Mouse (Mus musculus) adrenal gland, adult 18-20 months (tissue): Measurements from ENCODE around the gene Dlgap1. TPM values are rescaled to one million over a fixed set of nuclear protein-coding genes. Genes with fewer than 3 reads are reported as not detected.
A peak's percentile ranks its signal among the peaks of the same experiment; 100 is the strongest.

Experiments
- DNase-seq, 2 experiments: peaks; one replicate each; pipeline ENCODE4 v3.0.0; 2021 to 2022; ENCODE audit warnings: low spot score in 2 of 2
- total RNA-seq, 2 experiments: library from RNA; stranded (reverse); gene quantifications; 1 replicate in 1 of 2; 2 replicates in 1 of 2; pipeline ENCODE4 v1.2.3; 2021

Gene Dlgap1
- total RNA-seq, 2 experiments from 2014 or later = 21.6 to 40.4 TPM

DNA sequence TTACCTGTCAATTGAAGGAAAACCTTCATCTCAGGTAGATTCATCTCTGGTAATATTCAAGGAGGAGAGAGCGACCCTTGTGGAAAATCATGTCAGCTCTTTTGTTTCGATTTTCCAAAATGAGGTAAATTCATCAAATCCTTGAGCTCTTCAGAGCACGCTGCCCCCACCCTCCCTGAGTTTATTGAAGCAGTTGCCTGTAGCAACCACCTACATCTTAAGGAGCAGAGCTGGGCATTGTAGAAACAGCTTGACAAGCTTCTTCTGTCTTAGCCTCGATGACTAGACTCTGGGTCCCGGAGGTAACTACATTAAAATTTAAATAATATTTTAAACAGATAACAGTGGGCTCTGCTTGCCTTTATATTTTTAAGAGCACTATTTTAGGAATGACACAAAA is 636.8 kb downstream of the Dlgap1 start:
- no peak for DNase-seq

DNA sequence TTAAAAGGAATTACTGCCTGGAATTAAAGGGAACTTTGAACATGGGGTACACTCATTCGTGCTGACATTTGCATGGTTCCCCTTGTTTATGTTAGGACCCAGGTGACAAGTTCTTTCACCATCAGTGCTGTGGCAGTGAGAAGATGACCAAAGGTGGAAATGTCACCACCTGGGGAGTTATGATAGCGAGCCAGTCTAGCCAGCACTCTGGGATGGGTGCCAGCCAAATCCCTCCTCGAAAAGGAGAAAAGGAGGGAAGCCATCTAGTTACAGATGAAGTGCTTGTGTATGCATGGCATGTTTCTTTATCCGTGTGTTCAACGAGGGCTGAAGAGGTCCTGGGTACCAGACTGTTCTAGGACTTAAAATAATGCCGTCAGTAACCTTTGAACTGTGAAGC is 643.3 kb downstream of the Dlgap1 start:
- no peak for DNase-seq

DNA sequence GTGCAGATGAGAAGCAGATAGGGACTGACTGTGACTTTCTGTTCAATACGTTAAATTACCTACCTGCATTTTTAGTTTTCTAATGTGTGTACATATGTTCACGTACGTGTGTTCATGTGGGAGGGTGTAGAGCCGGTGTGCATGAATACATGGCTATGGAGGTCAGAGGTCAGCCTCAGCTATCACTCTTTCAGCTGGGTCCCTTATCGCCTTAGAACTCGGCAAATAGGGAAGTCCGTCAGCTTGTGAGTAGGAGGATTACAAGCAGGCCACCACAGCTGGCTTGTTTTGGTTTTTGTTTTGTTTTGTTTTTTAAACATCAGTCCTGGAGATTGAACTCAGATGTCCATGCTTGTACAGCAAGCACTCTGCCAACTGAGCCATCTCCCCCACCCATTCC is 645.0 kb downstream of the Dlgap1 start:
- no peak for DNase-seq

DNA sequence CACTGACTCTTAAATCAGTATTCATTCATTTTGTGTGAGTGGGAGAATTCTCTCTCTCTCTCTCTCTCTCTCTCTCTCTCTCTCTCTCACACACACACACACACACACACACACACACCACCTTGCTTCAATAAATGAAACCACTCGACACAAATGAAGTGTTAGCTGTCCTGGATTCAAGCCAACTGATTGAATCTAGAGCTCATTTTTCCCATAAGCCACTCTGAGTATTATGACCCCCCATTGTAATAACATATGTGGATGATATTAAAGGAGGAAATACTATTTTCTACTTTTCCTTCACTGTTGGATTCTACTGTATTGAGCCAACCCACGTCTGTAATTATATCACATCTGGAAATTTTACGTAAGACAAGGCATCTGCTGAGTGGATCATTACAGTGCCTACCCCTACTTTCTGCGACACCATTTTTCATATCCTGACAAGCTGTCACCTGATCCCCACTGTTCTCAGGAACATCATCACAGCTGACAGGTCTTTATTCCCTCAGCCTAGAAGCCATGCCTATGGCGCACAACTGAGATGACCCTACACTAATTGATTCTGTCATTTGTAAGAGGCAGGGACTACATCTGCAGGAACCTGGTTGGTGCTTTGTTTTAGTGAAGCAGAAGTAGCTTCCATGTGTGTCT is 645.7 kb downstream of the Dlgap1 start:
- no peak for DNase-seq

DNA sequence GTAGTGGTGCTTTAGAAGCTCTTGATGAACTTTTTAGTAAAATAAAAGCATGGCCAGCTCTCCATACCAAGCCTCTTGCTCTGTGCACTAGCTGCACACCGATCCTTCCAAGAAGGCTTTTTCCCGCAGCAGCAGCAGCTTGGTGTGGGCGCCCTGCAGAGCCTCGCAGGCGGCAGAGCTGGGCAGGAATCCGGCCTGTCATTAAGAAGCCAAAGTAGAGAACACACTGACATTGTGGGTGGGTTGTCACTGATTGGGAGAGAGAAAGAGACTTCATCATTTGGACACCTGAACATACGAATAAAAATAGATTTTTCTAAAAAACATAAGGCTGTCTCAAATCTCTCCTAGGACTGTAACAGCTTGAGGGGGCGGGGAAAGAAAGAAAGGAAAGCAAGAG is 653.6 kb downstream of the Dlgap1 start:
- DNase-seq = no peak

DNA sequence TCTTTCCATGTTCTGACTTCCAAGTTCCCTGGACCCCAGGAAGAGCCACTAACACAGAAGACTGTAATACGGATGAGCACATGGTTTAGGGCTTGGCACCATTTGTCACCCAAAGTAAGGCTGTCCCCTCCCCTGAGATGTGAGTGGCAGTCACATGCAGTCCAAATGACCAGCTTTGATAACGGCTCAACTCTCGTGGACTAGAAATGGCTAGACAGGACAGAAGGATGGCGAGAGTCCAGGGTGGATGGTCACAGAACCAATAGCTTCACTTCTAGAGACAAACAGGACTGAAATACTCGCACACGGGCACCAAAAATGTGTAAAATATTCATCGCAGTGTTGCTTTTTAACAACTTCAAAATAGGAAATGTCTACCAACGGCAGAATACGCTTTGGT is 657.5 kb downstream of the Dlgap1 start:
- no peak for DNase-seq

DNA sequence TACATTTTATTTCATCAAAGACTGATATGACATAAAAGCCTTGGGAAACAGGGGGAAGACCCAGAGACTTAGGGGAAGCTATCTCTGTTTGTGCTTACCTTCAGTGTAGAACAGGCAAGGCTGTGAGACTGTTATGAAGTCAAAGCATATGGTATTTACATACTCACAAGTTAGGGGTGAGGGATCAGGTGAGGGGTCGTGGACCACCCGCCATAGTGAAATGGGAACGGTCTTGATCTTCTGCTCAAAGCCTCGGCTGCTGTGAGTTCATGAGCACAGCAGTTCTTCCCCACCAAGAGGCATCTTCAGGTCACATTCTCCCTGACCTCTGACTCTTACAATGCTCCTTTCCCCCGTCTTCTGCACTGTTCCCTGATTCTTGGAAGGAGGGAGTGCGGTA is 658.1 kb downstream of the Dlgap1 start:
- DNase-seq = no peak

DNA sequence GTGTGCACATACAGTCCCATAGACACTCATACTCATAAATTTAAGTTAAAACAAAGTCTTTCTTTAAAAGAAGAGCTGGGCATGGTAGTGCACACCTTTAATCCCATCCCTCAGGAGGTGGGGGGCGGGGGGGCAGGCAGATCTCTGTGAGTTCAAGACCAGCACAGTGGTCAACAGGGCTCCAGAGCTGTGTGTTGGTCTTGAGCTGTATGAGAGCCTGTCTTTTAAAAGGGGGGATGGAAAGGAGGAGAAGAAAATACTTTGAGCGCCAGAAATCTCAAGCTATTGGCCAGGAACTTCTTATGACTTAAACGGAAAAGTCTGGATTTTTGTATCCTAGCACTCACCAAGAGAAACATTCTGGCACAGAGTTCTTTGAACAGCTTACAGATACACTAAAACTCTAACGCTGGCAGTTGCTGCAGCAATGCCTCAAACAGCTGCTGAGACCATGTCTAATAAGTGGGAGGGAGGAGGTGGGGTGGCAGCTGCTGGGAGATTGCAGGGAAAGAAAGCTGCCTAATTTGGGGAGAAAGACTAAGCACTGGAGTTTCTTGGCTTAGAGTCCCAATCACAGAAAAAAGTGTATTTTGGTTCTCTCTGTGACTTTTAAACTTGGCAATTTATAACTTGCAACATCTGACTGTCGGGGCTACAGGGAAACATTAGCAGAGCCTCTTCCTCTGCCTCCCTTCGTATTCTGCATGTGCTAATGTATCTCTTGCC is 660.9 kb downstream of the Dlgap1 start:
- no peak for DNase-seq

DNA sequence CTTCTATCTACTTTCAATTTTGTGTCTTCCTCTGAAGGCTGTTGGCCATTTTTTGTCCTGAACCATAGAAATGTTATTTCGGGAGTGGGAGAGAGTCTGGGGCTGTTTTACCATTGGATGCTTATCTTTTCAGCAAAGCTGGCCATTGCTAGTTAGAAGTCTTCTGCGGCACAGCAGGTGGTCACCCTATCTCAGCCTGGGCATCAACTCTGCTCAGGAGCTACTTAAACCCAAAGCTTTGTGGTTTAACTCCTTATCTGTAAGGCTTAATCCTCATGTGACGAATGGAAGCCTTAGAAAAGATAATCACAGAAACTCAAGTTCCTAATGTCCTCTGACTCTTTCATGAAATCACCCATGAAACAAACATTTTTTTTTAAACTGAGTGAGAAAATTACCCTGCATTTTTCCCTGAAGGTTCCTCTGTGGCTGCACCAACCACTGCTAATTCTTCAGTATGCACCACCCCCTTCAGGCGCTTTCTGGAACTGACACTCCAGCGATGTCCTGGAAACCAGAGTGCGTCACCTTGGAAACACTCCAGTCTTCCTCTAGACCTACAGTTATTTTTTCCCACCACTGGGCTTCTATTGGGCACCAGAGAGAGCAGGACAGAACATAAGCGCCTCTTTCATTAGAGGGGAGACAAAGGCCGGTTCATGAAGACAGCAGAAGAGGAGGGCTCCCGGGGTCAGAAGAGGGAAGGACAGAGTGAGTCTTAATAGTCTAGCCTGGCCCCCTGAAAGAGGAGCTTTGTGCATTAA is 664.5 kb downstream of the Dlgap1 start:
- DNase-seq = peak; percentile 59 to 70

DNA sequence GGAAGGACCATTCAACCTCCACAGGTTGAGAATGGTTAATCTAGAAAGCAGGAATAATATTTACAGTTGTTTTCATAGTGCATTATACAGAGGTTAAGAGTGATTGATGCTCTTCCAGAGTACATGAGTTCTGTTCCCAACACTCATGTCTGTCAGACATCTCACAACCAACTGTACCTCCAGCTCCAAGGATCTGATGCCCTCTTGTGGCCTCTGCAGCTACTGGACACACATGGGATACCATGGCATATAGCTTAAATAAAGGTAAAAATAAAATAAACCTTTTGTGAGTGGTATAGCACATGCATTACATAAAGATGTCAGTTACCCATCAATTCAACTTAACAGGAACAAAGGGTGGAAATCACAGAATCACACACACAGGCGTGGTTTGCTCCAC is 674.3 kb downstream of the Dlgap1 start:
- no peak for DNase-seq

DNA sequence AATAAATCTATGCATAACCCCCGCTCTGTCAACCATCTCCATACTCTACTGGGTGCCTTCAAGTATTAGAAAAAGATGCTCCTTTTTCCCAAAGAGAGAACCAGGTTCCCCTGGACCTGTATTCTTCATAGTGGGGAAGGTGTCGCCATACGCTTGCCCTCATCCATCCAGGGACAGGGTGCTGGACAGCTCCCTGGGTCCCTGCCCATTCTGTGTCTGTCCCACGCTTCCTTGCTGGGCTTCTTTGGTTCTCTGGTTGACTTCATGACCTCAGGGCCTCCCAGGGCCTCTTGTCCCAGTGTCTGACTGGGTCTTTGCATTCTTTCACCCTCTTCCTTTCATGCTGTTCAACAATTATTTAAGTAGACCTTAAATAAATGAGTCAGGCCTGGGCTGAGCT is 677.8 kb downstream of the Dlgap1 start:
- DNase-seq = no peak

DNA sequence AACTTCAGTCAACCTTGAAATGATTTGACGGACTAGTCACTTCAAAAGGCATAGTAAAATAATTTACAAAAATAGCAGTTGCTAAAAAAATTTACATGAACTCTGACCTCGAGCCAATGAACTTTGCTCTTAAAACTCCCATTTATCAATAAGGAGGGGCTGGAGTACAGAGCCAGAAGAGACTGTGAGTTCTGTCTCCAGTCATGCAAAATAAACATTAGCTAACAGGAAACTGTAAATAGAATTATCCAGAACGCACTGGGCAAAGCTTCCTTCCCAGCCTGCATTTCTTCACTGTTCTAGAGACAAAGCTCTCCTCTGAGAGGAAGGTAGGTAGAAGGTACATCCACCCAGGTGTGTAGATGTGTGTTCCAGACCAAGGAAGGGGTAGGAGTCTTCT is 692.5 kb downstream of the Dlgap1 start:
- DNase-seq = no peak

DNA sequence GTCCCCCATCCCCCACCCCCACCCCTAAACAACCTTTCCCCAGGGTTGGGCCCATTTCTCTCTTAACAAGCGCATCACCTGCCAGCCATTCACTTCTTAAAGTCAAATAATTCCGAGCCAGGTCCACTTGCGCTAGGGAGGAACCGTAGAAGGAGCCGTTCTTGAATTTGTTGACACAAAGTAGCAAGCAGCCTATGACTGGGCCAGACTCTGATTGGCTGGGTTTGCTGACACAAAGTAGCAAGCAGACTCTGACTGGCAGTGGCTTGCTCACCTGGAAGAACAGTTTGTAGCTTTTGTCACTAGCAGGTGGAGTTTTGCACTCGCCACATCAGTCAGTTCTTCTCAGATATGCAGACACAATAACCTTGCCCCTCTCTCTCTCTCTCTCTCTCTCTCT is 695.1 kb downstream of the Dlgap1 start:
- no peak for DNase-seq

DNA sequence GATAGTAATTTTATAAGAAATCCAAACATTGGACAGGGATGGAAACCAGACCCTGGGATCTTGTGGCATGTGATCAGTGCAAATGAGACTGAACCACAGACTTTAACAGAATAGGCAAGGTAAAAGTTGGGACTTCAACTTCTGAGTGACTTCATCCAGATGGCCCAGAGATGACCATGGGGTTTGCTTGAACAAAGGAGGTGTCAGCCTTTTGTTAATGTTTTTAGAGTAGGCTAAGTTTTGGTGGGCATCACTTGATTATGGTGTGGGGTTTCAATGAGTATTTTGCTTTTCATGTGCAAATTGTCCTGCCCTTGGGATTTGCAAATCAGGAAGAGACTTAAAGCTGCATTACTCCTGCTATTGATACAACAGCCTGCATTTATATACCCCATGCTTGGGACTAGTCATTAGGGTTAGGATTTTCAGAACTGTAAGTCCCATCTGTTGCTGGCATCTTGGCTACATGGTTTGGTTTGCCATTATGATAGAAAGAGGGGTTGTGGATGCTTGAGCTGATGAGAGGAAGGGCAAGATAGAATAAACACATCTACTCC is 695.7 kb downstream of the Dlgap1 start:
- no peak for DNase-seq

DNA sequence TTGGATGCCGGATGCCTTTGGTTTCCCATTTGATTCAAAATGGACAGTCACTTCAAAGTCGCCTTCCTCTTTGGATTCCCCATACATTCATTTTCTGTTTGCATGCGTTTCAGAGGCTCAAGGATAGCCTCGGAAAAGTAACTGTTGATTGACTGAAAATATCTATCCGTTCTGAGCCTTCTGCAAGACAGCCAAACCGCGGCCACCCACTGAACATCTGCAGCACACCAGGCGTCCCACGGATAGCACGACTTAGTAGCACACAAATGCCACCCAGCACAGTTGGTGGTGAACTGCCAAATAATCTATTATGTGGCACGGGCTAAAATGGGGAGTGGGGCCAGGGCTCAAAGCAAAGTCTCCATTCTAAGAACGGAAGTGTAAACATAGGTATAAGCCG is 705.1 kb downstream of the Dlgap1 start:
- no peak for DNase-seq

DNA sequence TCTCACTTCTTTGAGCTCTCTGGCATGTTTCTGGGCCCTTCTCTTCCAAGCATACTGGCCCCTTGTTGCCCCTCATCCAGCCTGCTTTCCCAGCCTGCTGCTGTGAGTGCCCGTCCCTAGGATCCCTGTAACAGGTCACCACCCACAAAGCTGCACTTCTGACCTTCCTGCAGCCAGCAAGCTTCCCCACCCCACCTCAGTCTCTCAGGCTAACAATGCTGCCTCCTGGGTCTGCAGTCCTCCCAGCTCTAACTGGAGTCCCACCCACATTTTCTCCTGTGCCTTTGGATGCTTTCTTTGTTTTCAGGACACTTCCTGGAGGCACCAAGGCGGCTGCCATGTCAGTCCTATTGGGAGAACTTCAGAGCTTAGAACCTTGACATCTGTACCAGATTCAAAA is 707.6 kb downstream of the Dlgap1 start:
- no peak for DNase-seq

DNA sequence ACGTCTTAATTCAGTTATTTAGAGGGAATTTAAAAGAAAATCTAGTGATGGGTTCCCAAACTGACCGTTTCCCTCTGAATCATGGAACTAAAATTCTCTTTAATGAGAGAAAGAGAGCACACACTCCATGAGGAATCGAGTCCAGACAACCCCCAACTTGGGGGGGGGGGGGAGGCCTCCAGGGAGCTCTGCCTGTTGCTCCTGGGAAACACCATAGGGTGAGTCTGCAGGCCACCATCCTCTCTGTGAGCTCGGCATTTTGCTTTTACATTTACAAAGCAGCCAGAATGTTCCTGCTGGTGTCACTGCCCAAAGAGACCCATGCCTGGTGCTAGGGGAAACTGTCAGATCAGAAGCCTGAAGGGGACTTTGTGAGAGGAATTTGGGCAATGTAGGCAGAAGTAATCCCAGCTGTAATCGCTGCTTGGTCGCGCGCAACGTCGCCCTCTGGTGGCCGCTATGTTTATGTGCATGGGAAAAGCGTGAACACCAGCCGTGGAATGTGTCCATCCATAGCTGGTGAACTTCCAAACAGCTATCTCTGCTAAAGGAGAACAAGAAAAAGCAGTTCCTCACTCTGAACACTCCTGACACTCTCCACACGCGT is 714.8 kb downstream of the Dlgap1 start:
- peak; percentile 70 to 74 for DNase-seq

DNA sequence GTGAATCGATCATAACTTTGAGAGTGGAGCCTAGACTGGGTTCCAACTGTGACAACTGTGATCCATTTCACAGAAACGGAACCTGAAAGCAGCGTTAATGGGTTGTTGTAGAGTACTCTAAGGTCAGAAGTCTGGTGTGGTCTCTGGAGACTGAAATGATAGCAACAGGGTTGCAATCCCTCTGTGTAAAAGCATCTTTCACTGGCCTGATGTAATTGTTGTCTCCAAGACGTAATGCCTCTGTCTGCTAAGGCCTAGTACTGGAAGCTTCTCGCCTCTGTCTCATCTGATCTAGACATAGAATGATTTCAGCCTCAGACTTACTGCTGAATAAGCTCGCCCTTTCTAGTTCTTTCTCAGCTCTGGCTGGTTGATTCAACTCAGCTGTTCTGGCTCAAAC is 721.3 kb downstream of the Dlgap1 start:
- no peak for DNase-seq

DNA sequence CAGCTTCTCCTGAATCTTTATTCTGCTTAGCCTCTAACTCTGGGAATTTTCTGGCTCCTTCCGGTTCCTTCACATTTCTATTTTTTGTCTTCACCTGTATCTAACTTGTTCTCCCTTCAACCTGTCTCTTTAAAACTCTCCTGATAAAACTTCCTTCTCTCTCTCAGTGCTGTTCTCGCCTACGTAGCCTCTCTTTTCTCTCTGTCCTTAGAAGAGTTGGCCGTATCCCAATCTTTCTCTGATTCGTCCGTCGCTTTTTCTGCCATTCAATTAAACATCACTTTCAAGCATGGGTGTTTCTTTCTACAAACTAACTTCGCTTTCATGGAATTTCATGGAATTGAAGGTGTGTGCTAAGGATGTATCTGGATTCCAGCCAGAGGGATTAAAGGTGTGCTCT is 721.7 kb downstream of the Dlgap1 start:
- DNase-seq = no peak

DNA sequence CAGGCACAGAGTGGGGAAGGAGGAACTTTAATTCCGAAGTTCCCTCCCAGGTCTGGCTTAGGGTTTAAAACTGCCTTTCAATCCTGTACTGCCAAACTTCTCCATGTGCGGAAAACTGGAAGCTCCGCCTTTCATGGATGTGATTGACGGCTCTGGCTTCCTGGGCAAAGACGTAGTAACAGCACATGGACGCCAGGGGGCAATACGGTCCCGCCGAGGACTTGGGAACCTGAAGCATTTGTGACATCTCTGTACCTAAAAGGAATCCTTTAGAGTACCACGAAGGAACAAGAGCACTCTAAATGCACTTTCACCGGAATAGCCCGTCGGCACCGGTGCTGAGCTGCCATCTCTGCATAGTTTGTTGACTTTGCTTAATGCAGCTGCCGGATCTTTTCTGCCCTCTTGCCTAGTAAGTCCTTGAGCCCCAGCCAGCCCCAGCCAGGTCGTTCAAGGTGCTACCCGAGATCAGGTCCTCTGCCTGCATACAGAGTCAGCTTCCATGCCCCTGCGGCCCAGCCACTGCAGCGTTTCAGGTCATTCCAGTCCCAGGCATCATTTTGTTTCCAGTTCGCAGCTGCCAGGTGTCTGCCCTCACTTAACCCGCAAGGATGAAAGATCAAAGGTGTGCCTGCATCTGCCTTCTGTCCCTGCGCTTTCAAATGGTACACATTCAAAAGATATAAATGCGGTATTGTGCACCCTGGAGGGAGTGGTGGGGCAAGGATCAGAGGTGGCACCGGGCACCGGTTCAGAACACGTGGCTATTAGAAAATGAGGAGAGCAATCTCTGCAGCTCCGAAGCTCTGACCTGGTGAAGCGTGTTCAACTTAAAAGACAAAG is 738.3 kb downstream of the Dlgap1 start:
- DNase-seq = peak; percentile 80 to 85

DNA sequence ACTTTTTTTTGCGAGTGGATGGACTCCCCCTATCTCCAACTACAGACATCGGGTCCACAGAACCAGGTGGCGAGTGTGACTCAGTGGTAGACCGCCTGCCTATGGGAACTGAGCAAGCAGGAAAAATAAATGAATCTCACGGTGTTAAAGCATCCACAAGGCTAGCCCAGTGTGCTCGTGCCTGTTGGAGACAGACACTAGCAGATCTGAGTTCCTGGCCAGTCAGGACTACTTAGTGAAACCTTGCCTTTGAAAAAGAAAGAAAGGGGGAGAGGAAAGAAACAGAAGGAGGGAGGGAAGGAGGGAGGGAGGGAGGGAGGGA is 738.9 kb downstream of the Dlgap1 start:
- no peak for DNase-seq
